Mouse (Mus musculus) brown adipose tissue, adult 24 weeks (tissue): ENCODE results near the gene Kif11. TPM values are rescaled to one million over a fixed set of nuclear protein-coding genes. Genes with fewer than 3 reads are reported as not detected.

Source experiments
- H3K27ac ChIP-seq: fragments of 200-500 bp; replicated peaks from 2 replicates; pipeline ENCODE4 v1.5.1; 2012; ENCODE audit warnings: low read depth, mild to moderate bottlenecking, low read length
- H3K4me1 ChIP-seq: fragments of 200-500 bp; 2 replicates; pipeline ENCODE4 v1.6.1; 2012; ENCODE audit warnings: low read length, mixed read lengths; ENCODE audit not compliant: control insufficient read depth, insufficient read depth, insufficient read length
- H3K4me3 ChIP-seq: fragments of 200-500 bp; 2 replicates; pipeline ENCODE4 v1.5.1; 2012; ENCODE audit warnings: low read depth, mild to moderate bottlenecking, low read length, moderate library complexity; ENCODE audit not compliant: insufficient read depth
- polyA plus RNA-seq: library from polyadenylated mRNA; stranded (reverse); fragments of >200 nt; gene quantifications from 2 replicates; pipeline ENCODE4 v1.2.4, GENCODE M21; 2012; ENCODE audit not compliant: missing spikeins, insufficient read depth, insufficient read length

Gene Kif11
- 0.20 TPM in 1 of 2 replicates, not detected in the other for polyA plus RNA-seq

GRCm38 (mm10) chr19:37375755-37376615, at the start of gene Kif11:
Gene Kif11, plus strand, starts transcription at chr19:37376403.
- Histone ChIP-seq H3K4me3 (peak within 1 kb of the TSS; percentile 80), H3K27ac (peak within 1 kb of the TSS; percentile 82), H3K4me1 (no peaks in the 10 kb centered on the region)

DNA sequence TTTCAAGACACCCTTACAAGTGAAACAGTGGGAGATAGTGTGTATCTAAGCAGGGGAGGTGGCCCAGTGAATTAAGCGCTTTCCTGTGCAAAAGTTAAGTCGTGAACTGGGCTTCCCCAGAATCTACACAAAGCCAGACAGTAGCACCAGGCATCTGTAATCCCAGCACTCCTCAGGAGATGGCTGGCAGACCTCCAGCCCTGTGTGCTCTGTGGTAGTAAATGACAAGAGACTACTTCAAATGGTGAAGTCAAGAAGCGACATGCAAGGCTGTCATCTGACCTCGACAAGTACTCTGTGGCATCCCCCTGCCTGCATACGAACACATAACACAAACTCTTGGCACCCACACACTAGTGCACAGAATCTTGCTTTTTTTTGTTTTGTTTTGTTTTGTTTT, 49.0 kb upstream of the Kif11 start:
- Histone ChIP-seq H3K4me1 (no peaks in the 10 kb centered on the region), H3K27ac (no peak overlapping the region), H3K4me3 (no peak overlapping the region)

DNA sequence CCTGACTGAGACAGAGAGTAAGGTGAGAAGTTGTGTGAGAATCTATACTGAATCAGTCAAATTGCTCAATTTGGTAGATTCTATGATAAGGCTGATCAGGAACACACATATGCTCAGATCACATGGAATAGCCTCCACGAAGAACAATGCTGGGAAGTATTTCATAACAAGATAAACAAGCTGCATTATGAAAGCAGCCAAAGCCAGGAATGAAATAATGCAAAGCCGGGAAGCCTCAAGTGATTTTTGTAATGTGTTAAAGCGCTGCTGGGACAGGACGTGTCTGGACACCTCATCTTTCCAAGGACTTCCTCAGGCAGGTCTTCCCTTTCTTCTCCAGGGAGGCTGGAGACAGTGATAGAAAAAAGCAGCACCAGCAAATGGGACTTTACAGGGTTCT, 43.5 kb upstream of the Kif11 start:
- H3K27ac ChIP-seq, result no peak overlapping the region
- no peak overlapping the region for H3K4me3 ChIP-seq
- no peaks in the 10 kb centered on the region for H3K4me1 ChIP-seq

GRCm38 (mm10) chr19:37333357-37333756, 42.8 kb upstream of the Kif11 start:
- no peaks in the 10 kb centered on the region for H3K4me1 ChIP-seq

GRCm38 (mm10) chr19:37335392-37335791, 40.8 kb upstream of the Kif11 start:
- no peak overlapping the region for H3K4me3 ChIP-seq
- no peak overlapping the region for H3K27ac ChIP-seq
- no peaks in the 10 kb centered on the region for H3K4me1 ChIP-seq

More at GRCm38 (mm10) chr19:37333357-37333756, 42.8 kb upstream of the Kif11 start:
- Histone ChIP-seq H3K4me3 (no peak overlapping the region), H3K27ac (no peak overlapping the region)

DNA sequence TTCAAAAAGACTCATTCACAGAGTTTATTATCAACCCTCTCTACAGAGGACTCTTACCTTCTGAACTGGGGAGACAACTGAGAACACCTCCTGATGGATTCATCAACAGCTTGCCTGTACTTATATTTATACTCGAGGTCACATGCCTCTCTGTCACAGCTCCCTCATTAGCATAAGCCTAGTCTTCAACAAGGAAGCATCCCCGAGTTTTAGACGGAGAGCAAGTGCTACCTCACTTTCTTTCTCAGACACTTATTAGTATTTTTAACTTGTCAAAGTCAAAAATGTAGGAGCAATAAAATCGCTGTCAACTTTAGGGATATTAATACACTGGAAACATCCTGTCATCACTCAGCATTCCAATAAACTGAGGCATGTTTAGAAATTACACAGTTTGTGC, 38.5 kb upstream of the Kif11 start, which contains the start of gene Ide:
Gene Ide, minus strand, starts transcription at position 101 of the 400 bp plus-strand sequence.
- Histone ChIP-seq H3K27ac (no peak within 1 kb of the TSS), H3K4me1 (no peaks in the 10 kb centered on the region), H3K4me3 (no peak within 1 kb of the TSS)

- H3K27ac ChIP-seq, result no peak overlapping the region
- H3K4me1 ChIP-seq, result no peaks in the 10 kb centered on the region
- no peak overlapping the region for H3K4me3 ChIP-seq
Observed at GRCm38 (mm10) chr19:37340495-37340894, 35.7 kb upstream of the Kif11 start.

DNA sequence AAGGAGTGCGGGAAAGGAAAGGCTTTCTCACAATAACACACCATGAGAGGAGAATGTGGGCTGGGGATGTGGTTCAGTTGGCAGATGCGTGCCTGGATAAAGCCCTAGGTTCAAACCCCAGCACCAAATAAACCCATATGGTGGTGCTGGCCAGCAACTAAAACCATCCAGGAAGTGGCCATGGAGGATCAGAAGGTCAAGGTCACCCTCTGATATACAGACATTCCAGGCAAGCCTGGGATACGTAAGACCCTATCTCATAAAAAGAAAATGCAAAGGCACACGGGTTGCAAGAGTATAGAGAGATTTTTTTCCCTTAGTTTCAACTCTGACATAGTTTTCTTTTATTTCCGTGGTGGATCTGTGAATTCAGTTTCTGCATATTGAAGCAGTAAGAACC, 35.3 kb upstream of the Kif11 start:
- H3K4me1 ChIP-seq, result no peaks in the 10 kb centered on the region
- H3K27ac ChIP-seq, result no peak overlapping the region
- H3K4me3 ChIP-seq, result no peak overlapping the region

- Histone ChIP-seq H3K4me1 (peaks cover 4% of the 10 kb centered on the region; the same call in 1 of the 2 replicates), H3K4me3 (no peak overlapping the region), H3K27ac (no peak overlapping the region)
Observed at GRCm38 (mm10) chr19:37343899-37344298, 32.3 kb upstream of the Kif11 start.

- H3K4me3 ChIP-seq, result no peak overlapping the region
- H3K4me1 ChIP-seq, result peaks cover 5% of the 10 kb centered on the region; the same call in 1 of the 2 replicates
- H3K27ac ChIP-seq, result no peak overlapping the region
Observed at GRCm38 (mm10) chr19:37346258-37346657, 29.9 kb upstream of the Kif11 start.

- peaks cover 5% of the 10 kb centered on the region; the same call in 1 of the 2 replicates for H3K4me1 ChIP-seq
- H3K4me3 ChIP-seq, result no peak overlapping the region
- H3K27ac ChIP-seq, result peak overlapping the region; percentile 61
Observed at GRCm38 (mm10) chr19:37348331-37348730, 27.9 kb upstream of the Kif11 start.

- Histone ChIP-seq H3K4me1 (peaks cover 5% of the 10 kb centered on the region; the same call in 1 of the 2 replicates), H3K27ac (peak overlapping the region; percentile 61), H3K4me3 (no peak overlapping the region)
Observed at GRCm38 (mm10) chr19:37348952-37349351, 27.3 kb upstream of the Kif11 start.

GRCm38 (mm10) chr19:37352756-37353155, 23.4 kb upstream of the Kif11 start:
- Histone ChIP-seq H3K4me1 (peaks cover 2% of the 10 kb centered on the region; the same call in 1 of the 2 replicates), H3K27ac (no peak overlapping the region), H3K4me3 (no peak overlapping the region)

- H3K4me1 ChIP-seq, result peaks cover 2% of the 10 kb centered on the region; the same call in 1 of the 2 replicates
- H3K27ac ChIP-seq, result no peak overlapping the region
- H3K4me3 ChIP-seq, result no peak overlapping the region
Observed at GRCm38 (mm10) chr19:37353331-37353730, 22.9 kb upstream of the Kif11 start.

- H3K27ac ChIP-seq, result no peak overlapping the region
- no peaks in the 10 kb centered on the region for H3K4me1 ChIP-seq
- H3K4me3 ChIP-seq, result no peak overlapping the region
Observed at GRCm38 (mm10) chr19:37360044-37360443, 16.2 kb upstream of the Kif11 start.

GRCm38 (mm10) chr19:37362545-37362944, 13.7 kb upstream of the Kif11 start:
- Histone ChIP-seq H3K27ac (no peak overlapping the region), H3K4me3 (no peak overlapping the region), H3K4me1 (no peaks in the 10 kb centered on the region)
